Mouse (Mus musculus) lung, postnatal 0 days (tissue): ENCODE data around the gene Cgn.

ENCODE experiments used
- CTCF ChIP-seq: IDR thresholded peaks from 2 replicates; pipeline ENCODE4 v1.5.1; 2016; ENCODE audit warnings: antibody characterized with exemption, mild to moderate bottlenecking
- EP300 ChIP-seq: IDR thresholded peaks from 2 replicates; pipeline ENCODE4 v1.6.1; 2016; ENCODE audit warnings: antibody characterized with exemption, mild to moderate bottlenecking, control low read depth

DNA sequence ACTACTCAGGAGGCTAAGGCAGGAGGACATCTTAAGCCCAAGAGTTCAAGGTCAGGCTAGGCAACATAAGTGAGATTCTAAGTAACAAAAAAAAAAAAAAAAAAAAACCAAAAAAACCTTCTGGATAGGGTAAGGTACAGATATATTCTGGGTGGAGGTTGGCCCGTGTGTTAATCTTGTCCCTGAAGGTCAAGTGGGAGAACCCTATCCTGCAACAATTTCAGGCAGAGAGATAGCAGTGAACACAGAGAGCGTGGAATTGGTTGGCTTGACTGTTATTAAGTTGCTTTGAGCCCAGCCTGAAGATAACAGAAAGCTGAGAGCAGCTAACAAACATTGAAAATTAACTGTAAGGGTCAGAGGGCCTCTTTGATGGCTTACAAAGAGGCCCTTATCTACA, 7.4 kb upstream of the Cgn start:
- no peak for TF ChIP-seq CTCF
- TF ChIP-seq EP300 = no peak
